Mouse (Mus musculus) ZHBTc4 (cell line): ENCODE measurements around the gene Stx6.
"Not testable (repeated sequence)": the region's sequence is repeated elsewhere in the genome, so short reads cannot be mapped to it uniquely, and the experiment has no call there.

Experiments
- DNase-seq: peaks from one replicate; pipeline ENCODE4 v3.0.0-alpha.2; 2011; ENCODE audit warnings: low read depth, low spot score

The Stx6 gene

GRCm38 (mm10) chr1:155167453-155167852, 8.9 kb downstream of the Stx6 start:
- DNase-seq, result no peak

- DNase-seq, result no peak
Measured at GRCm38 (mm10) chr1:155169935-155170334, 11.4 kb downstream of the Stx6 start.

- DNase-seq, result no peak
Measured at GRCm38 (mm10) chr1:155172895-155173643, 14.6 kb downstream of the Stx6 start.

GRCm38 (mm10) chr1:155173644-155174016, 15.1 kb downstream of the Stx6 start:
- not testable (repeated sequence) for DNase-seq

- DNase-seq, result no peak
Measured at GRCm38 (mm10) chr1:155174424-155174823, 15.9 kb downstream of the Stx6 start.

GRCm38 (mm10) chr1:155178192-155178924, 19.8 kb downstream of the Stx6 start:
- DNase-seq, result no peak

GRCm38 (mm10) chr1:155184191-155184590, 25.7 kb downstream of the Stx6 start:
- no peak for DNase-seq

- no peak for DNase-seq
Measured at GRCm38 (mm10) chr1:155188656-155189055, 30.1 kb downstream of the Stx6 start.

- no peak for DNase-seq
Measured at GRCm38 (mm10) chr1:155191219-155191618, 32.7 kb downstream of the Stx6 start.

GRCm38 (mm10) chr1:155191671-155192070, 33.2 kb downstream of the Stx6 start:
- DNase-seq, result no peak

GRCm38 (mm10) chr1:155192805-155193368, 34.4 kb downstream of the Stx6 start:
- DNase-seq, result no peak

- no peak for DNase-seq
Measured at GRCm38 (mm10) chr1:155196691-155197090, 38.2 kb downstream of the Stx6 start.

GRCm38 (mm10) chr1:155199522-155199921, 41.0 kb downstream of the Stx6 start:
- DNase-seq, result no peak

- DNase-seq, result no peak
Measured at GRCm38 (mm10) chr1:155200967-155201366, 42.5 kb downstream of the Stx6 start.

GRCm38 (mm10) chr1:155201373-155201879, 42.9 kb downstream of the Stx6 start:
- DNase-seq, result no peak

- peak; percentile 21 for DNase-seq
Measured at GRCm38 (mm10) chr1:155201914-155202313, 43.4 kb downstream of the Stx6 start.

GRCm38 (mm10) chr1:155202472-155202871, 44.0 kb downstream of the Stx6 start:
- DNase-seq, result no peak

GRCm38 (mm10) chr1:155203101-155203500, 44.6 kb downstream of the Stx6 start:
- DNase-seq, result no peak

- DNase-seq, result no peak
Measured at GRCm38 (mm10) chr1:155203954-155204353, 45.4 kb downstream of the Stx6 start.

GRCm38 (mm10) chr1:155204560-155205162, 46.1 kb downstream of the Stx6 start:
- DNase-seq, result no peak

GRCm38 (mm10) chr1:155205311-155205710, 46.8 kb downstream of the Stx6 start:
- DNase-seq, result no peak
